Comparison of ENCODE assay signal across 11 mouse cellular contexts in genomic region chr15:28189668-28190067, GRCm38 (mm10). TPM values are rescaled to one million over a fixed set of nuclear protein-coding genes. Genes with fewer than 3 reads are reported as not detected.
DNase-seq lines count a peak whose midpoint lies in the region; ATAC-seq and TF ChIP-seq lines count a peak whose summit lies in the region.
"Had no signal": no experiment of that assay in that cellular context is flagged by ENCODE, and none has a peak within 500 bp of the region (broad histone marks: within the 10 kb centered on the region; RNA-seq: fewer than 3 reads in every experiment).

No protein-coding gene starts in this region.

- no peak overlapping the region for H3K4me3 ChIP-seq in liver, embryonic 11.5 days (ENCODE audit: low read depth, low read length)
- no peak overlapping the region for H3K4me3 ChIP-seq in liver, postnatal 0 days (ENCODE audit: low read depth, low read length)
- H3K4me3 ChIP-seq: hindbrain, embryonic 13.5 days; limb, embryonic 15.5 days; midbrain, embryonic 13.5 days had no signal

- H3K9me3 ChIP-seq in liver, embryonic 11.5 days (ENCODE audit: control insufficient read depth, low read length), result no peaks in the 10 kb centered on the region
- no peaks in the 10 kb centered on the region for H3K9me3 ChIP-seq in liver, postnatal 0 days (ENCODE audit: low read length)
- H3K9me3 ChIP-seq: hindbrain, embryonic 13.5 days; limb, embryonic 15.5 days; midbrain, embryonic 13.5 days had no signal

- no peak for TF ChIP-seq EP300 in liver, postnatal 0 days (IDR thresholded peaks at IDR 0.05; ENCODE audit: low read depth)

- TF ChIP-seq CTCF in liver, postnatal 0 days (IDR thresholded peaks at IDR 0.05; ENCODE audit: low read depth), result no peak

- H3K9ac ChIP-seq in liver, embryonic 11.5 days (ENCODE audit: low read depth, low read length), result no peak overlapping the region
- H3K9ac ChIP-seq in liver, postnatal 0 days (replicated peaks), result no peak overlapping the region
- H3K9ac ChIP-seq: hindbrain, embryonic 13.5 days; limb, embryonic 15.5 days; midbrain, embryonic 13.5 days had no signal

- intact Hi-C loops in left cerebral cortex, postnatal 10 days (cut with DNase I), result no loop called here

- 26% methylated on average over 12 of the region's 12 CpGs for WGBS in liver, embryonic 11.5 days
- 33% methylated on average over 12 of the region's 12 CpGs for WGBS in liver, postnatal 0 days (ENCODE audit: insufficient replicate concordance)

- ATAC-seq in liver, embryonic 11.5 days (replicated peaks; ENCODE audit: low FRiP score), result no peak
- ATAC-seq in liver, postnatal 0 days, result no peak
- ATAC-seq: midbrain, embryonic 13.5 days had no signal

- H3K4me2 ChIP-seq in liver, embryonic 11.5 days, result peak overlapping the region; percentile 16; the same call in 1 of the 2 replicates
- H3K4me2 ChIP-seq in liver, postnatal 0 days (ENCODE audit: low read depth, low read length), result no peak overlapping the region
- H3K4me2 ChIP-seq: hindbrain, embryonic 13.5 days; limb, embryonic 15.5 days; midbrain, embryonic 13.5 days had no signal

- no peaks in the 10 kb centered on the region for H3K4me1 ChIP-seq in liver, embryonic 11.5 days (replicated peaks; ENCODE audit: control insufficient read depth, insufficient read depth, low read length)
- no peaks in the 10 kb centered on the region for H3K4me1 ChIP-seq in liver, postnatal 0 days (ENCODE audit: insufficient read depth)
- H3K4me1 ChIP-seq: hindbrain, embryonic 13.5 days; limb, embryonic 15.5 days; midbrain, embryonic 13.5 days had no signal

- no peak for DNase-seq in liver, embryonic 11.5 days (ENCODE audit: low spot score)
- DNase-seq in liver, postnatal 0 days, result no peak
- peak; percentile 28 for DNase-seq in ZHBTc4 (ENCODE audit: low read depth, low spot score)
- peak; percentile 64 for DNase-seq in induced T-regulatory cell, adult 2 months (ENCODE audit: low read depth)
- peak; percentile 6 to 8 for DNase-seq in thymus, postnatal 10 days (ENCODE audit: low spot score in 2 of 2)
- no peak for DNase-seq in gastrocnemius, postnatal 4 days (ENCODE audit: low spot score in 2 of 2)
- DNase-seq in left cerebral cortex, postnatal 10 days (ENCODE audit: extremely low spot score in 1 of 2, low spot score in 2 of 2), result no peak
- DNase-seq: adrenal gland, adult 8-10 months had no signal

- no peaks in the 10 kb centered on the region for H3K27me3 ChIP-seq in liver, embryonic 11.5 days (replicated peaks; ENCODE audit: control insufficient read depth, insufficient read depth, low read length)
- no peaks in the 10 kb centered on the region for H3K27me3 ChIP-seq in liver, postnatal 0 days (ENCODE audit: insufficient read depth, low read length)
- H3K27me3 ChIP-seq: limb, embryonic 15.5 days had no signal

- H3K36me3 ChIP-seq in liver, embryonic 11.5 days (ENCODE audit: control insufficient read depth, insufficient read depth, low read length), result no peaks in the 10 kb centered on the region
- no peaks in the 10 kb centered on the region for H3K36me3 ChIP-seq in liver, postnatal 0 days (replicated peaks; ENCODE audit: insufficient read depth, low read length)
- H3K36me3 ChIP-seq: hindbrain, embryonic 13.5 days; limb, embryonic 15.5 days; midbrain, embryonic 13.5 days had no signal

- H3K27ac ChIP-seq in liver, embryonic 11.5 days (ENCODE audit: low read depth, low read length), result no peak overlapping the region
- H3K27ac ChIP-seq in liver, postnatal 0 days (ENCODE audit: low read depth), result no peak overlapping the region
- H3K27ac ChIP-seq: hindbrain, embryonic 13.5 days; limb, embryonic 15.5 days; midbrain, embryonic 13.5 days had no signal

RNA-seq across cellular contexts. Expression of gene Dnah5, which starts 13.9 kb away (rescaled TPM):
- 0.01 and 0.03 TPM in 2 replicates for polyA plus RNA-seq in liver, embryonic 11.5 days (2014; fragmentation: Nextera tagmentation; extraction: Ambion mirVana)
- polyA plus RNA-seq in liver, postnatal 0 days (2015; fragmentation: Nextera tagmentation; extraction: Ambion mirVana), result not detected in 2 replicates
- total RNA-seq in gastrocnemius, postnatal 4 days (2021), result under 1 TPM; 0.08 to 0.10 TPM
- total RNA-seq in left cerebral cortex, postnatal 10 days (2021), result 1 to 10 TPM; 4.3 to 5.4 TPM

Comparison
In these comparisons a context has a peak if more than half of its experiments do, and no peak if none do; other contexts are left out.
1. DNase-seq: peak in ZHBTc4 (single experiment), induced T-regulatory cell, adult 2 months (single experiment) and thymus, postnatal 10 days (2 of 2); none in liver, embryonic 11.5 days (single experiment), liver, postnatal 0 days (single experiment), gastrocnemius, postnatal 4 days (0 of 2) and left cerebral cortex, postnatal 10 days (0 of 2).
2. RNA of gene Dnah5, which starts 13.9 kb away (total RNA-seq): 4.3 to 5.4 TPM in left cerebral cortex, postnatal 10 days; 0.08 to 0.10 TPM in gastrocnemius, postnatal 4 days; every median in the first group is over 4 times any median in the second.